Mouse (Mus musculus) stomach, embryonic 14.5 days (tissue): ENCODE results near the gene Foxj3. TPM values are rescaled to one million over a fixed set of nuclear protein-coding genes. Genes with fewer than 3 reads are reported as not detected.

Source experiments
- ATAC-seq: fragments of 200-750 bp; cut with Nextera tagmentation; 2 replicates; pipeline ENCODE4 v1.8.0; 2017; ENCODE audit warnings: low read depth, moderate TSS enrichment; ENCODE audit not compliant: insufficient number of reproducible peaks, insufficient read depth, low FRiP score
- H3K27ac ChIP-seq: fragments of 300-500 bp; sonication (generic); 2 replicates; pipeline ENCODE4 v1.5.1; 2014; ENCODE audit warnings: mild to moderate bottlenecking, low read length, moderate library complexity, mixed read lengths
- H3K27me3 ChIP-seq: fragments of 300-500 bp; sonication (generic); 2 replicates; pipeline ENCODE4 v1.6.1; 2014; ENCODE audit warnings: low read length, control low read depth, mixed read lengths; ENCODE audit not compliant: control insufficient read depth, insufficient read depth
- H3K36me3 ChIP-seq: fragments of 300-500 bp; sonication (generic); 2 replicates; pipeline ENCODE4 v1.6.1; 2014; ENCODE audit warnings: mild to moderate bottlenecking, control low read depth, low read length, moderate library complexity, mixed read lengths; ENCODE audit not compliant: control insufficient read depth, insufficient read depth
- H3K4me1 ChIP-seq: fragments of 300-500 bp; sonication (generic); 2 replicates; pipeline ENCODE4 v1.6.1; 2014; ENCODE audit warnings: low read length, control low read depth, mixed read lengths; ENCODE audit not compliant: control insufficient read depth, insufficient read depth
- H3K4me2 ChIP-seq: fragments of 300-500 bp; sonication (generic); replicated peaks from 2 replicates; pipeline ENCODE4 v1.6.1; 2014; ENCODE audit warnings: low read depth, low read length, control low read depth
- H3K4me3 ChIP-seq: fragments of 300-500 bp; sonication (generic); 2 replicates; pipeline ENCODE4 v1.5.1; 2014; ENCODE audit warnings: low read depth, low read length, control low read depth
- H3K9ac ChIP-seq: fragments of 300-500 bp; sonication (generic); replicated peaks from 2 replicates; pipeline ENCODE4 v1.6.1; 2014; ENCODE audit warnings: low read depth, mild to moderate bottlenecking, control low read depth, low read length, moderate library complexity, mixed read lengths
- H3K9me3 ChIP-seq: fragments of 300-500 bp; sonication (generic); 2 replicates; pipeline ENCODE4 v1.6.1; 2016; ENCODE audit warnings: low read depth, low read length, control low read depth; ENCODE audit not compliant: control insufficient read depth
- WGBS: fragments of 180-500 bp; shearing (Covaris S2); extraction: QIAGEN DNeasy Blood & Tissue Kit; methylation state at CpG from one replicate; pipeline ENCODE4 v1.1.7; 2014; 5-methylcytosine and 5-hydroxymethylcytosine counted together
- polyA plus RNA-seq: library from polyadenylated mRNA; unstranded; fragments of >200 nt; fragmentation: Nextera tagmentation; extraction: Ambion mirVana; gene quantifications from 2 replicates; pipeline ENCODE4 v1.2.1, GENCODE M21; 2014

Foxj3 gene
- polyA plus RNA-seq, 1 experiment from 2014 or later, result 26.8 TPM

DNA sequence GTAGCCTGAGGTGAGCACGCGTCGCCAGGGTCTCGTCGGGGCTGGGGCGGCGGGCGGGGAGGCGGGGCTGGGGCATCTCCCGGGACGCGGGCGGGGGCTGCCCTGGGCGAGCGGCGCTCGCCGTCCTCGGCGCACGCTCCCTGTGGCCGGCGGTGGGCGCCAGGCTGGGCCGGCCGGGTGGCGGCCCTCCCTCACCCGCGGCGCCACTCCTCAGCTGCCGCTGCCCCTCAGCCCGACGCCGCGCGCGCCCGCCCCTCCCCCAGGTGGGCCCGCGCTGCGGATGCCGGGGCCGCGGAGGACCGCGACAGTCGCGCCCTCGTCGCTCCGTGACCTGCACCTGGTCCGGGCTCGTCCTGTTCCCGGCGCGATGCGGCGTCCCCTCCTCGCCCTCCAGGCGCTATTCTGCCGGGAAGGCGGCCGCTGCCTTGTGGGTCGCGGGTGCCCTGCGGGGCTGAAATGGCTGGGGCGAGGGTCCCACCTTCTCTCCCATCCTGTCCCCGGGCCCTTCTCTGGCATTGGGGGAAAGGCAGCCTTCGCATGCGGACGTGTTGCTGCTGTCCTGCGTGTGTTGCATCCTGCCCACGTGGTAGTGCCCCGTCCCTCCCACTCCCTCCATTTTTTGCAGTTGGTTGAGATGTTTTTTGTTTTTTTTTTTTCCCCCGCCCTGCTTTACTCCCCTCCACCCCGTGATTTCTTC is 3.2 kb downstream of the Foxj3 start:
- H3K4me3 ChIP-seq, result peak overlapping the region; percentile 90
- H3K4me1 ChIP-seq, result peaks cover 15% of the 10 kb centered on the region; the same call in 1 of the 2 replicates
- ATAC-seq, result peak; percentile 83
- H3K27me3 ChIP-seq, result no peaks in the 10 kb centered on the region
- H3K36me3 ChIP-seq, result no peaks in the 10 kb centered on the region
- peak overlapping the region; percentile 95 for H3K9ac ChIP-seq
- H3K9me3 ChIP-seq, result no peaks in the 10 kb centered on the region
- H3K4me2 ChIP-seq, result peak overlapping the region; percentile 78
- peak overlapping the region; percentile 96 for H3K27ac ChIP-seq
- under 1% methylated on average over 52 of the region's 76 CpGs for WGBS

GRCm38 (mm10) chr4:119540533-119540890 is 3.7 kb downstream of the Foxj3 start:
- Histone ChIP-seq H3K36me3 (no peaks in the 10 kb centered on the region), H3K27ac (peak overlapping the region; percentile 96; the same call in 1 of the 2 replicates), H3K4me3 (peak overlapping the region; percentile 90), H3K9ac (peak overlapping the region; percentile 95; the same call in 1 of the 2 replicates), H3K27me3 (no peaks in the 10 kb centered on the region), H3K4me2 (peak overlapping the region; percentile 78), H3K4me1 (peaks cover 15% of the 10 kb centered on the region; the same call in 1 of the 2 replicates), H3K9me3 (no peaks in the 10 kb centered on the region)
- no peak for ATAC-seq
- WGBS, result 6% methylated on average over 10 of the region's 10 CpGs

DNA sequence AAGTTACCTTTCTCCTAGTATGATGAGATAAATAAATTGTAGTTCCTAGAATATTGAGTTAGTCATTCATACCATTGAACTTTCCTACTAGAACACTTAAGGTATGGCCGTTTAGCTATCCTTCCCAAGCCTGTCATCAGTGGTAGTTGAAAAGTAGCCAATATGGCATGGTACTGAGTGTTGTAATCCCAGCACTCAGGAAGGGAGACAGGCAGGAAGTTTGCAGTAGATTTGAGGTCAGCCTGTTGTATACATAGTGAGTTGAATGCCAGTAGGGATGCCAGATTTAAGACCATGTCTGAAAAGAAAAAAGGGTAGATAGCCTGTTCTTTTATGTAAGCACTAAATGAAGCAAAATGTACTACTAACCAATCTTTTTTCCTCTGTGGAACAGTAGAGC is 14.1 kb downstream of the Foxj3 start:
- Histone ChIP-seq H3K27ac (no peak overlapping the region), H3K4me3 (no peak overlapping the region), H3K9ac (no peak overlapping the region), H3K36me3 (no peaks in the 10 kb centered on the region), H3K27me3 (no peaks in the 10 kb centered on the region), H3K4me2 (no peak overlapping the region), H3K9me3 (no peaks in the 10 kb centered on the region), H3K4me1 (no peaks in the 10 kb centered on the region)
- WGBS, result 73% methylated on average over 1 of the region's 1 CpGs
- no peak for ATAC-seq

DNA sequence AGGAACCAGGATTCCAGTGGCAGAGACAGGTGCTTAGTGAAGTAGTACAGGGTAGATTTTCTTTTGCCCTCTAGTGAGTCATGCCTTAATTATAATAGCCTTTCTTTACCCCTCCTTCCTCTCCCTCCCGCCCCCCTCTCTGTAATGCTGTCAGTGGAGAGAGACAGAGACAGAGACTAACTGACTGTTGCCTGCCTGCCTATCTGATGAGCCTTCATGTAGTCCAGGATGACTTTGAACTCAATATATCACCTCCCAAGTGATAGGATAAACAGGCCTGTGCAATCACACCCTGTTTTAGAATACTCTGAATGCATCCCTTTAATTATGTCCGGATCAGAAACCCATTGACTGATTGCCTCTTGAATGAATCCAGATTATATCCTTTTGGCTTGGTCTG is 18.7 kb downstream of the Foxj3 start:
- H3K4me1 ChIP-seq, result no peaks in the 10 kb centered on the region
- H3K27me3 ChIP-seq, result no peaks in the 10 kb centered on the region
- H3K4me2 ChIP-seq, result no peak overlapping the region
- no peaks in the 10 kb centered on the region for H3K36me3 ChIP-seq
- H3K4me3 ChIP-seq, result no peak overlapping the region
- WGBS, result 84% methylated on average over 2 of the region's 2 CpGs
- no peak overlapping the region for H3K9ac ChIP-seq
- no peaks in the 10 kb centered on the region for H3K9me3 ChIP-seq
- no peak for ATAC-seq
- H3K27ac ChIP-seq, result no peak overlapping the region

- no peaks in the 10 kb centered on the region for H3K36me3 ChIP-seq
- H3K27ac ChIP-seq, result no peak overlapping the region
- H3K27me3 ChIP-seq, result no peaks in the 10 kb centered on the region
- H3K9me3 ChIP-seq, result no peaks in the 10 kb centered on the region; the same call in 1 of the 2 replicates
- H3K4me2 ChIP-seq, result no peak overlapping the region
- H3K9ac ChIP-seq, result no peak overlapping the region
- no peak for ATAC-seq
- no peak overlapping the region for H3K4me3 ChIP-seq
- no peaks in the 10 kb centered on the region for H3K4me1 ChIP-seq
Measured at GRCm38 (mm10) chr4:119563136-119563535, 26.3 kb downstream of the Foxj3 start.

DNA sequence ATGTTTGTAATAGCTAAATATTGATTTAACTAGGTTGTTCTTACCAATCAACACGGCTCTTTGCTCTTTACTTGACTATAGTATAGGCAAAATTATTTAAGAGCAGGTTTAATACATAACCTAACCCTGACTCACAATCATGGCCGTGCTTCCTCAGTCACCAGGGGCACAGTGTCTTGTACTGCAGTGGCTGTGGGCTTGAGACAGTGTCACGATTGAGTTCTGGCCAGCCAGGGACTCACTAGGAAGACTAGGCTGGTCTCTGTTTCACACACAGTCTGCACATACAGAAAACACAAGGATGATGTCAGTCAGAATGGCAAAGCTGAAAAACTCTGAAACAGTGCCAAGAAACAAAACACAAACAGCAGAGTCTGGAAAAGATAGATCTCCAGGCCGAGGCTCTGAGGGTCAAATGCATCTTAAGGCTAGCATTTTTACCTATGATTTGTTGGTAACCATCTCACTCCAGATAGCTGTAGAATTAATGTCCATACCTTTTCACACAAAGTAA is 29.6 kb downstream of the Foxj3 start:
- 73% methylated on average over 4 of the region's 4 CpGs for WGBS
- H3K9me3 ChIP-seq, result no peaks in the 10 kb centered on the region; the same call in 1 of the 2 replicates
- no peak for ATAC-seq
- H3K9ac ChIP-seq, result no peak overlapping the region
- no peaks in the 10 kb centered on the region for H3K36me3 ChIP-seq
- H3K27ac ChIP-seq, result no peak overlapping the region
- no peaks in the 10 kb centered on the region for H3K4me1 ChIP-seq
- no peaks in the 10 kb centered on the region for H3K27me3 ChIP-seq
- no peak overlapping the region for H3K4me3 ChIP-seq
- H3K4me2 ChIP-seq, result no peak overlapping the region

- H3K9me3 ChIP-seq, result no peaks in the 10 kb centered on the region
- peaks cover 4% of the 10 kb centered on the region for H3K36me3 ChIP-seq
- no peak overlapping the region for H3K4me3 ChIP-seq
- no peak overlapping the region for H3K4me2 ChIP-seq
- no peak overlapping the region for H3K27ac ChIP-seq
- 89% methylated on average over 3 of the region's 3 CpGs for whole genome bisulfite sequencing
- no peaks in the 10 kb centered on the region for H3K4me1 ChIP-seq
- H3K27me3 ChIP-seq, result no peaks in the 10 kb centered on the region
- no peak overlapping the region for H3K9ac ChIP-seq
- ATAC-seq, result no peak
Measured at GRCm38 (mm10) chr4:119572682-119573081, 35.9 kb downstream of the Foxj3 start.

- no peaks in the 10 kb centered on the region for H3K27me3 ChIP-seq
- H3K9me3 ChIP-seq, result no peaks in the 10 kb centered on the region
- WGBS, result 66% methylated on average over 2 of the region's 2 CpGs
- no peak for ATAC-seq
- H3K9ac ChIP-seq, result no peak overlapping the region
- no peak overlapping the region for H3K4me2 ChIP-seq
- peaks cover 4% of the 10 kb centered on the region for H3K36me3 ChIP-seq
- H3K4me1 ChIP-seq, result no peaks in the 10 kb centered on the region
- H3K27ac ChIP-seq, result no peak overlapping the region
- no peak overlapping the region for H3K4me3 ChIP-seq
Measured at GRCm38 (mm10) chr4:119574504-119574903, 37.7 kb downstream of the Foxj3 start.

- Histone ChIP-seq H3K9ac (no peak overlapping the region), H3K9me3 (no peaks in the 10 kb centered on the region), H3K4me3 (no peak overlapping the region), H3K27ac (no peak overlapping the region), H3K4me1 (no peaks in the 10 kb centered on the region), H3K36me3 (peaks cover 4% of the 10 kb centered on the region), H3K4me2 (no peak overlapping the region), H3K27me3 (no peaks in the 10 kb centered on the region)
- 90% methylated on average over 3 of the region's 3 CpGs for WGBS
- no peak for ATAC-seq
Measured at GRCm38 (mm10) chr4:119575459-119575858, 38.7 kb downstream of the Foxj3 start.
